Mouse (Mus musculus) heart, embryonic 14.5 days (tissue): ENCODE measurements at regions not wholly inside any gene's neighbourhood (a gene's known extent, or its start where the extent isn't known, plus 50 kb on each side); places are given as distances from the start of the nearest gene placed in this dataset.
"Not testable (repeated sequence)": the region's sequence is repeated elsewhere in the genome, so short reads cannot be mapped to it uniquely, and the experiment has no call there.

Source experiments
- ATAC-seq: fragments of 200-750 bp; cut with Nextera tagmentation; 2 replicates; pipeline ENCODE4 v1.8.0; 2017; ENCODE audit warnings: low read depth, moderate TSS enrichment; ENCODE audit not compliant: insufficient number of reproducible peaks, insufficient read depth, low FRiP score
- H3K27ac ChIP-seq, 2 experiments: fragments of 200-500 bp in 1 of 2; fragments of 300-500 bp in 1 of 2; sonication (generic) in 1 of 2; replicated peaks in 1 of 2; 2 replicates each; pipeline ENCODE4 v1.5.1; 2012 to 2014; ENCODE audit warnings: low read depth in 2 of 2, low read length in 2 of 2, control low read depth in 1 of 2, mild to moderate bottlenecking in 1 of 2, mixed read lengths in 1 of 2; ENCODE audit not compliant: control insufficient read depth in 1 of 2, insufficient read depth in 1 of 2
- H3K27me3 ChIP-seq: fragments of 300-500 bp; sonication (generic); 2 replicates; pipeline ENCODE4 v1.6.1; 2014; ENCODE audit warnings: mild to moderate bottlenecking, low read length, control low read depth; ENCODE audit not compliant: control insufficient read depth, insufficient read depth
- H3K36me3 ChIP-seq: fragments of 300-500 bp; sonication (generic); 2 replicates; pipeline ENCODE4 v1.6.1; 2014; ENCODE audit warnings: mild to moderate bottlenecking, control low read depth, low read length, mixed read lengths; ENCODE audit not compliant: control insufficient read depth, insufficient read depth
- H3K4me1 ChIP-seq, 2 experiments: fragments of 200-500 bp in 1 of 2; fragments of 300-500 bp in 1 of 2; sonication (generic) in 1 of 2; 2 replicates each; pipeline ENCODE4 v1.6.1; 2012 to 2014; ENCODE audit warnings: low read length in 2 of 2, control low read depth in 1 of 2, mixed read lengths in 1 of 2; ENCODE audit not compliant: control insufficient read depth in 2 of 2, insufficient read depth in 2 of 2
- H3K4me2 ChIP-seq: fragments of 300-500 bp; sonication (generic); 2 replicates; pipeline ENCODE4 v1.6.1; 2014; ENCODE audit warnings: mild to moderate bottlenecking, low read length
- H3K4me3 ChIP-seq, 2 experiments: fragments of 200-500 bp in 1 of 2; fragments of 300-500 bp in 1 of 2; sonication (generic) in 1 of 2; 2 replicates each; pipeline ENCODE4 v1.5.1; 2012 to 2014; ENCODE audit warnings: low read length in 2 of 2, mild to moderate bottlenecking in 2 of 2, control low read depth in 1 of 2, low read depth in 1 of 2, moderate library complexity in 1 of 2; ENCODE audit not compliant: control insufficient read depth in 1 of 2, insufficient read depth in 1 of 2
- H3K9ac ChIP-seq: fragments of 300-500 bp; sonication (generic); 2 replicates; pipeline ENCODE4 v1.6.1; 2014; ENCODE audit warnings: mild to moderate bottlenecking, low read length
- H3K9me3 ChIP-seq: fragments of 300-500 bp; sonication (generic); 2 replicates; pipeline ENCODE4 v1.6.1; 2016; ENCODE audit warnings: low read length, control low read depth; ENCODE audit not compliant: control insufficient read depth
- whole genome bisulfite sequencing: fragments of 180-500 bp; shearing (Covaris S2); extraction: QIAGEN DNeasy Blood & Tissue Kit; methylation state at CpG from one replicate; pipeline ENCODE4 v1.1.7; 2014; 5-methylcytosine and 5-hydroxymethylcytosine counted together

DNA sequence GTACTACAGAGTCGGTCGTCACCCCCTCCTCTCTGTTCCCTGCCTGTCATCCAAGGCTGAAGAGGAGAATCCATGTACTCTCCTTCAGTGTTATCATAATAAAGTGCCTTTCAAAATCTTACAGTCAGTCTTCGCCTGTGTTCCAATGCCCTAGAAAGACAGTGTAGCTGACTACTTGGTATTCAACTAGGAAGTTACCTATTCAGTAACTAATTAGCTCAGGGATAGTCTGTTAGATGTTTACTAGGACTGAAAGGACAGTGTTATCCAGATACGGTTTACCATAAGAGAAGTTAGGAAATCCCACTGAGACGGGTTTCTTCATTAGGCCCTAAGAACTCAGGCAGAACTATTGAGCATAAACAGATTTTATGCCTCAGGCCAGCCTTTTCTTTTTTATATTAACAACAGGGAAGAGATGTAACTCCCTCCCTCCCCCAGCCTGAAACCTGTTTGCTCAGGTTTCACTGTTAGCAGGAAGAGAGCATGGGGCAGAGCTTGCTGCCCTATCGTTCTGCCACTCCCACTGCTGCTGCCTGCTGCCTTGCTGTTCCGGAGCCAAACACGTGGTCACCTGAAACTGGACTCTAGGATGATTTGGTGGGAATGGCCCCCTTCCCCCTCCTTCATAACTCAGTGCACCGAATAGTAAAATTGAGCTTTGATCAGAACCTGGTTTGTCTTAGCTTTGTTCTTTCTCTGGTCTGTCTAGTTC lies 120.3 kb upstream of the Tram1l1 start:
- not testable (repeated sequence) for H3K9me3 ChIP-seq, H3K4me1 ChIP-seq, H3K27ac ChIP-seq, ATAC-seq, H3K4me3 ChIP-seq, H3K27me3 ChIP-seq, H3K36me3 ChIP-seq, H3K4me2 ChIP-seq, H3K9ac ChIP-seq
- WGBS = 81% methylated on average over 9 of the region's 9 CpGs

GRCm38 (mm10) chr3:124217131-124217530 lies 103.5 kb upstream of the Tram1l1 start:
- Histone ChIP-seq H3K9ac (no peak overlapping the region), H3K27ac (no peak overlapping the region), H3K4me2 (no peak overlapping the region), H3K9me3 (no peaks in the 10 kb centered on the region), H3K27me3 (no peaks in the 10 kb centered on the region), H3K36me3 (no peaks in the 10 kb centered on the region), H3K4me3 (no peak overlapping the region), H3K4me1 (no peaks in the 10 kb centered on the region)
- no peak for ATAC-seq
- 82% methylated on average over 2 of the region's 2 CpGs for WGBS

GRCm38 (mm10) chr3:124225982-124226381 lies 94.7 kb upstream of the Tram1l1 start:
- no peaks in the 10 kb centered on the region for H3K36me3 ChIP-seq
- ATAC-seq = no peak
- no peak overlapping the region for H3K4me3 ChIP-seq
- H3K27ac ChIP-seq = no peak overlapping the region
- H3K4me1 ChIP-seq = no peaks in the 10 kb centered on the region
- H3K9ac ChIP-seq = no peak overlapping the region
- WGBS = 74% methylated on average over 4 of the region's 4 CpGs
- no peaks in the 10 kb centered on the region for H3K27me3 ChIP-seq
- 0 out of 2 replicates have a peak, but pooled peaks cover 2% of the 10 kb centered on the region for H3K9me3 ChIP-seq
- no peak overlapping the region for H3K4me2 ChIP-seq

- no peak overlapping the region for H3K27ac ChIP-seq
- H3K4me1 ChIP-seq = no peaks in the 10 kb centered on the region
- no peak overlapping the region for H3K9ac ChIP-seq
- 0 out of 2 replicates have a peak, but pooled peaks cover 2% of the 10 kb centered on the region for H3K9me3 ChIP-seq
- H3K4me2 ChIP-seq = no peak overlapping the region
- ATAC-seq = no peak
- no peak overlapping the region for H3K4me3 ChIP-seq
- H3K36me3 ChIP-seq = no peaks in the 10 kb centered on the region
- H3K27me3 ChIP-seq = no peaks in the 10 kb centered on the region
Observed at GRCm38 (mm10) chr3:124227701-124228100, 93.0 kb upstream of the Tram1l1 start.

GRCm38 (mm10) chr3:124240936-124241733 lies 79.5 kb upstream of the Tram1l1 start:
- no peaks in the 10 kb centered on the region for H3K4me1 ChIP-seq
- no peaks in the 10 kb centered on the region for H3K36me3 ChIP-seq
- no peaks in the 10 kb centered on the region for H3K27me3 ChIP-seq
- no peak overlapping the region for H3K27ac ChIP-seq
- ATAC-seq = no peak
- H3K9ac ChIP-seq = no peak overlapping the region
- no peak overlapping the region for H3K4me3 ChIP-seq
- no peak overlapping the region for H3K4me2 ChIP-seq
- 0 out of 2 replicates have a peak, but pooled peaks cover 4% of the 10 kb centered on the region for H3K9me3 ChIP-seq
- 72% methylated on average over 5 of the region's 5 CpGs for WGBS

DNA sequence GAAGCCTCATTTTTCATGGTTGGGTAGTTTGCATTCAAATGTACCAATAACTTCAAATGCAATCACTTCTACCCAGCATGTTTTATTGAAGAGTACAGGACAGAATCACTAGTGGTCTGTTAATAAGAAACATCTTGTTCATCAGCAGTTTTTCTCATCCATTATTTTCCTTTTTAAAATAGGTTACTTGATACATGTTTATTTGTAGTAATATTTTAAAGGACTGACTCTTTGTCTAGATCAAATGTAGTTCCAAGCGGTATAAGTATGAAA lies 79.0 kb upstream of the Tram1l1 start:
- WGBS = 84% methylated on average over 1 of the region's 1 CpGs

GRCm38 (mm10) chr3:124262150-124262549 lies 58.5 kb upstream of the Tram1l1 start:
- 59% methylated on average over 3 of the region's 3 CpGs for WGBS
- no peaks in the 10 kb centered on the region for H3K9me3 ChIP-seq
- ATAC-seq = no peak
- no peak overlapping the region for H3K9ac ChIP-seq
- H3K27ac ChIP-seq = no peak overlapping the region
- H3K36me3 ChIP-seq = no peaks in the 10 kb centered on the region
- no peak overlapping the region for H3K4me3 ChIP-seq
- H3K27me3 ChIP-seq = no peaks in the 10 kb centered on the region
- no peaks in the 10 kb centered on the region for H3K4me1 ChIP-seq
- no peak overlapping the region for H3K4me2 ChIP-seq

More for the DNA sequence above, 79.0 kb upstream of the Tram1l1 start:
- Histone ChIP-seq H3K36me3 (no peaks in the 10 kb centered on the region), H3K9ac (no peak overlapping the region), H3K4me2 (no peak overlapping the region), H3K4me3 (no peak overlapping the region), H3K27me3 (no peaks in the 10 kb centered on the region), H3K27ac (no peak overlapping the region), H3K4me1 (no peaks in the 10 kb centered on the region), H3K9me3 (0 out of 2 replicates have a peak, but pooled peaks cover 4% of the 10 kb centered on the region)
- ATAC-seq = no peak
